Mouse (Mus musculus) small intestine, adult 2 months (tissue): ENCODE measurements around the gene Zfp566. TPM values are rescaled to one million over a fixed set of nuclear protein-coding genes. Genes with fewer than 3 reads are reported as not detected.

Source experiments
- H3K27ac ChIP-seq: fragments of 200-500 bp; 2 replicates; pipeline ENCODE4 v1.5.1; 2012; ENCODE audit warnings: low read depth, low read length, control low read depth, inconsistent platforms; ENCODE audit not compliant: insufficient read depth
- H3K27me3 ChIP-seq: fragments of 200-500 bp; 2 replicates; pipeline ENCODE4 v1.6.1; 2012; ENCODE audit warnings: mild to moderate bottlenecking, moderate library complexity, low read length, inconsistent platforms; ENCODE audit not compliant: control insufficient read depth, insufficient read depth
- H3K36me3 ChIP-seq: fragments of 200-500 bp; 2 replicates; pipeline ENCODE4 v1.6.1; 2012; ENCODE audit warnings: mild to moderate bottlenecking, low read length, control low read depth, inconsistent platforms; ENCODE audit not compliant: control insufficient read depth, insufficient read depth
- H3K4me1 ChIP-seq: fragments of 200-500 bp; 2 replicates; pipeline ENCODE4 v1.6.1; 2012; ENCODE audit warnings: low read length, inconsistent platforms, mixed read lengths; ENCODE audit not compliant: control insufficient read depth, insufficient read depth, insufficient read length
- H3K4me3 ChIP-seq: fragments of 200-500 bp; 2 replicates; pipeline ENCODE4 v1.5.1; 2012; ENCODE audit warnings: low read depth, mild to moderate bottlenecking, control low read depth, inconsistent platforms, low read length, moderate library complexity
- CTCF ChIP-seq: fragments of 200-500 bp; IDR thresholded peaks from 2 replicates; pipeline ENCODE4 v1.5.1; 2012; ENCODE audit warnings: low read depth, mild to moderate bottlenecking, control low read depth, inconsistent platforms, low read length, moderate library complexity, mixed read lengths; ENCODE audit not compliant: insufficient replicate concordance, insufficient read length; ENCODE audit errors: extremely low read depth
- POLR2A ChIP-seq: fragments of 200-500 bp; IDR thresholded peaks from 2 replicates; pipeline ENCODE4 v1.6.1; 2012; ENCODE audit warnings: low read depth, mild to moderate bottlenecking, control low read depth, inconsistent platforms, low read length, moderate library complexity
- WGBS: fragments of 180-500 bp; shearing (Covaris S2); methylation state at CpG from one replicate; pipeline ENCODE4 v1.1.7; 2018; 5-methylcytosine and 5-hydroxymethylcytosine counted together
- polyA plus RNA-seq: library from polyadenylated mRNA; depleted of rRNA; stranded (reverse); fragments of >200 nt; gene quantifications from 2 replicates; pipeline ENCODE4 v1.2.3, GENCODE M21; 2012; rRNA removed

Gene Zfp566
- polyA plus RNA-seq, 1 experiment: 0.95 TPM

DNA sequence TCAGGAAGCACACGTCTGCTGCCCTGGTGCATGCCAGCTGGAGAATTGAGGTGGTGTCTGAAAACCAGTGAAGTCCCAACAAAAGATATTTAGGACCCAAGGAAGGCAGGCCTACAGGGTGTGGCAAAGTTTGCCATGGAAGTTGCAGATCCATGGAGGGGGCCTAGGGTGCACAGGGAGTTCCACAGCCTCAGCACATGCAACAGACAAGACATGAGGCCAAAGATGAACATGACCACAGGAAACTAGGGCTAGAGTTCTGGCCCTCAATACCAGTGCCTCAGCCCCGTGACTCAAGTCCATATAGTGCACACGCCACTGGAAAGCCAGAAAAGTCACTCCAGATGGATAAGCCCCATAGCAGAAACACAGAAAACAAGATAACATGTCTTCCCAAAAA is 61.8 kb downstream of the Zfp566 start:
- Histone ChIP-seq H3K27me3 (no peaks in the 10 kb centered on the region), H3K4me3 (no peak overlapping the region), H3K36me3 (peaks cover 12% of the 10 kb centered on the region), H3K27ac (no peak overlapping the region), H3K4me1 (no peaks in the 10 kb centered on the region)
- TF ChIP-seq CTCF (no peak), POLR2A (no peak)
- 90% methylated on average over 3 of the region's 3 CpGs for WGBS

Other genes starting within 250 kb of the Zfp566 start
- 0.05 and 0.06 TPM in 2 replicates for gene Zfp940, start 236.9 kb downstream of the Zfp566 start, polyA plus RNA-seq
- gene Zfp420, start 230.5 kb downstream of the Zfp566 start, polyA plus RNA-seq: 0.13 and 0.18 TPM in 2 replicates
- 0.69 and 0.81 TPM in 2 replicates for gene Zfp27, start 184.0 kb downstream of the Zfp566 start, polyA plus RNA-seq
- gene Zfp383, start 182.3 kb downstream of the Zfp566 start, polyA plus RNA-seq: 0.04 and 0.14 TPM in 2 replicates
- gene Zfp74, start 136.4 kb downstream of the Zfp566 start, polyA plus RNA-seq: 0.38 and 2.7 TPM in 2 replicates
- gene Zfp568, start 106.6 kb downstream of the Zfp566 start, polyA plus RNA-seq: 1.3 and 2.3 TPM in 2 replicates
- gene Zfp14, start 39.1 kb downstream of the Zfp566 start, polyA plus RNA-seq: 0.58 and 0.62 TPM in 2 replicates
- gene Zfp82, start 17.6 kb downstream of the Zfp566 start, polyA plus RNA-seq: 0.23 and 0.25 TPM in 2 replicates
- 0.06 TPM in 1 of 2 replicates, not detected in the other for gene Gm26920, start 117 bp downstream of the Zfp566 start, polyA plus RNA-seq
- gene Zfp260, start 4.2 kb upstream of the Zfp566 start, polyA plus RNA-seq: 2.6 and 7.1 TPM in 2 replicates
- 0.06 and 0.19 TPM in 2 replicates for gene Zfp382, start 31.4 kb upstream of the Zfp566 start, polyA plus RNA-seq
- gene Zfp146, start 79.2 kb upstream of the Zfp566 start, polyA plus RNA-seq: 2.6 and 3.0 TPM in 2 replicates
- gene Cox7a1, start 93.6 kb upstream of the Zfp566 start, polyA plus RNA-seq: 47.5 and 165 TPM in 2 replicates
- gene Capns1, start 108.3 kb upstream of the Zfp566 start, polyA plus RNA-seq: 351 and 819 TPM in 2 replicates
- gene Polr2i, start 141.4 kb upstream of the Zfp566 start, polyA plus RNA-seq: 59.2 and 86.9 TPM in 2 replicates
- gene Tbcb, start 141.7 kb upstream of the Zfp566 start, polyA plus RNA-seq: 24.6 and 45.2 TPM in 2 replicates
- gene Ovol3, start 145.2 kb upstream of the Zfp566 start, polyA plus RNA-seq: 0.15 TPM in 1 of 2 replicates, not detected in the other
- gene Thap8, start 189.6 kb upstream of the Zfp566 start, polyA plus RNA-seq: 0.16 TPM in 1 of 2 replicates, not detected in the other
- 6.5 and 15.9 TPM in 2 replicates for gene Wdr62, start 189.9 kb upstream of the Zfp566 start, polyA plus RNA-seq
- gene Clip3, start 201.2 kb upstream of the Zfp566 start, polyA plus RNA-seq: 6.4 and 9.0 TPM in 2 replicates
- 86.9 and 141 TPM in 2 replicates for gene Alkbh6, start 218.2 kb upstream of the Zfp566 start, polyA plus RNA-seq
- 13.5 and 30.5 TPM in 2 replicates for gene Syne4, start 224.3 kb upstream of the Zfp566 start, polyA plus RNA-seq
- gene E130208F15Rik, start 231.2 kb upstream of the Zfp566 start, polyA plus RNA-seq: 0.36 and 0.63 TPM in 2 replicates
- 15.2 and 23.4 TPM in 2 replicates for gene Sdhaf1, start 233.4 kb upstream of the Zfp566 start, polyA plus RNA-seq